Mouse (Mus musculus) ES-Bruce4 (cell line): ENCODE data around the gene Scrn1.

ENCODE experiments used
- CTCF ChIP-seq: IDR thresholded peaks from one replicate; pipeline ENCODE4 v1.8.1; 2011; ENCODE audit warnings: low read depth, low read length
- EP300 ChIP-seq: IDR thresholded peaks from 2 replicates; pipeline ENCODE4 v1.6.1; 2011; ENCODE audit warnings: low read depth, low read length; ENCODE audit not compliant: insufficient read depth
- POLR2A ChIP-seq: IDR thresholded peaks from one replicate; pipeline ENCODE4 v1.8.1; 2011; ENCODE audit warnings: low read length; ENCODE audit not compliant: insufficient read depth

- TF ChIP-seq CTCF (no peak), POLR2A (no peak), EP300 (no peak)
Measured at GRCm38 (mm10) chr6:54475926-54476667, 90.2 kb downstream of the Scrn1 start.
